Comparison of ENCODE assay signal across 12 mouse cellular contexts in genomic region chr8:120302941-120303675, GRCm38 (mm10).
DNase-seq lines count a peak whose midpoint lies in the region; ATAC-seq lines count a peak whose summit lies in the region.
"Had no signal": no experiment of that assay in that cellular context is flagged by ENCODE, and none has a peak within 500 bp of the region (broad histone marks: within the 10 kb centered on the region; RNA-seq: fewer than 3 reads in every experiment).

No protein-coding gene starts in this region.

- H3K36me3 ChIP-seq in forebrain, embryonic 16.5 days (ENCODE audit: control insufficient read depth, insufficient read depth) = no peaks in the 10 kb centered on the region
- no peaks in the 10 kb centered on the region for H3K36me3 ChIP-seq in limb, embryonic 15.5 days

- peak; percentile 71 for DNase-seq in right cerebral cortex, adult 18-20 months
- DNase-seq in right cerebral cortex, postnatal 4 days = no peak
- no peak for DNase-seq in Muller cell, postnatal 12 days (ENCODE audit: inconsistent ontology term)
- no peak for DNase-seq in adrenal gland, postnatal 4 days (ENCODE audit: low spot score in 2 of 2)
- DNase-seq in frontal cortex, postnatal 25 days (ENCODE audit: low spot score in 2 of 2) = no peak
- DNase-seq: heart, adult 11 months; lung, embryonic 14.5 days; spleen, adult 18-20 months; thymus, postnatal 36 days had no signal

- no peak overlapping the region for H3K9ac ChIP-seq in forebrain, embryonic 16.5 days (replicated peaks; ENCODE audit: low read depth, low read length)
- no peak overlapping the region for H3K9ac ChIP-seq in limb, embryonic 15.5 days
- H3K9ac ChIP-seq: lung, embryonic 14.5 days had no signal

- no peaks in the 10 kb centered on the region for H3K27me3 ChIP-seq in forebrain, embryonic 16.5 days (replicated peaks; ENCODE audit: control insufficient read depth, insufficient read depth, low read length)
- no peaks in the 10 kb centered on the region for H3K27me3 ChIP-seq in limb, embryonic 15.5 days

- no peak overlapping the region for H3K4me2 ChIP-seq in forebrain, embryonic 16.5 days (ENCODE audit: low read length)
- H3K4me2 ChIP-seq in limb, embryonic 15.5 days = no peak overlapping the region
- H3K4me2 ChIP-seq: lung, embryonic 14.5 days had no signal

- WGBS in forebrain, embryonic 16.5 days = 46% methylated on average over 11 of the region's 11 CpGs
- WGBS in limb, embryonic 15.5 days = 44% methylated on average over 11 of the region's 11 CpGs

- H3K4me3 ChIP-seq in forebrain, embryonic 16.5 days (replicated peaks; ENCODE audit: low read length) = no peak overlapping the region
- H3K4me3 ChIP-seq in limb, embryonic 15.5 days = no peak overlapping the region

- peaks cover 59% of the 10 kb centered on the region for H3K4me1 ChIP-seq in forebrain, embryonic 16.5 days (replicated peaks; ENCODE audit: control insufficient read depth, insufficient read depth, low read length)
- peaks cover 70% of the 10 kb centered on the region for H3K4me1 ChIP-seq in limb, embryonic 15.5 days

- no peaks in the 10 kb centered on the region for H3K9me3 ChIP-seq in forebrain, embryonic 16.5 days (ENCODE audit: control insufficient read depth, low read length)
- H3K9me3 ChIP-seq in limb, embryonic 15.5 days = no peaks in the 10 kb centered on the region

- H3K27ac ChIP-seq in forebrain, embryonic 16.5 days (ENCODE audit: low read length) = peak overlapping the region; percentile 75
- H3K27ac ChIP-seq in limb, embryonic 15.5 days = peak overlapping the region; percentile 77

- no peak for ATAC-seq in forebrain, embryonic 16.5 days
- ATAC-seq in limb, embryonic 15.5 days (ENCODE audit: insufficient number of reproducible peaks, low FRiP score, low TSS enrichment, low read depth) = no peak
- ATAC-seq: activated CD4-positive, CD25-positive, alpha-beta regulatory T cell, adult 4 months had no signal
